Comparison of ENCODE assay signal across 8 mouse cellular contexts in genomic region chr5:140768333-140768732, GRCm38 (mm10). TPM values are rescaled to one million over a fixed set of nuclear protein-coding genes. Genes with fewer than 3 reads are reported as not detected.
DNase-seq lines count a peak whose midpoint lies in the region; ATAC-seq and TF ChIP-seq lines count a peak whose summit lies in the region.

No protein-coding gene starts in this region.

- 84% methylated on average over 5 of the region's 5 CpGs for WGBS in embryonic facial prominence, embryonic 13.5 days
- 44% methylated on average over 5 of the region's 5 CpGs for WGBS in hindbrain, embryonic 16.5 days
- 53% methylated on average over 5 of the region's 5 CpGs for WGBS in liver, embryonic 11.5 days
- whole genome bisulfite sequencing in olfactory bulb, adult 2 months: 50% methylated on average over 5 of the region's 5 CpGs

- no peaks in the 10 kb centered on the region for H3K27me3 ChIP-seq in embryonic facial prominence, embryonic 13.5 days
- no peaks in the 10 kb centered on the region for H3K27me3 ChIP-seq in hindbrain, embryonic 16.5 days (replicated peaks; ENCODE audit: control insufficient read depth, insufficient read depth, low read length)
- H3K27me3 ChIP-seq in liver, embryonic 11.5 days (replicated peaks; ENCODE audit: control insufficient read depth, insufficient read depth, low read length): no peaks in the 10 kb centered on the region

- no peak overlapping the region for H3K4me3 ChIP-seq in embryonic facial prominence, embryonic 13.5 days
- H3K4me3 ChIP-seq in hindbrain, embryonic 16.5 days (ENCODE audit: low read length): no peak overlapping the region
- no peak overlapping the region for H3K4me3 ChIP-seq in liver, embryonic 11.5 days (ENCODE audit: low read depth, low read length)
- no peak overlapping the region for H3K4me3 ChIP-seq in olfactory bulb, adult 2 months (ENCODE audit: insufficient read depth, low read depth, low read length)

- H3K36me3 ChIP-seq in embryonic facial prominence, embryonic 13.5 days: peaks cover 19% of the 10 kb centered on the region
- no peaks in the 10 kb centered on the region for H3K36me3 ChIP-seq in hindbrain, embryonic 16.5 days (ENCODE audit: control insufficient read depth, insufficient read depth, low read length)
- peaks cover 2% of the 10 kb centered on the region; the same call in 1 of the 2 replicates for H3K36me3 ChIP-seq in liver, embryonic 11.5 days (ENCODE audit: control insufficient read depth, insufficient read depth, low read length)

- H3K9ac ChIP-seq in embryonic facial prominence, embryonic 13.5 days: peak overlapping the region; percentile 49; the same call in 1 of the 2 replicates
- H3K9ac ChIP-seq in hindbrain, embryonic 16.5 days (ENCODE audit: low read depth, low read length): no peak overlapping the region; the same call in 1 of the 2 replicates
- H3K9ac ChIP-seq in liver, embryonic 11.5 days (ENCODE audit: low read depth, low read length): no peak overlapping the region

- no peak overlapping the region for H3K4me2 ChIP-seq in embryonic facial prominence, embryonic 13.5 days
- H3K4me2 ChIP-seq in hindbrain, embryonic 16.5 days (ENCODE audit: low read length): no peak overlapping the region
- no peak overlapping the region for H3K4me2 ChIP-seq in liver, embryonic 11.5 days

- peak; percentile 89 for DNase-seq in 3T3-L1 (ENCODE audit: low read depth, low spot score)
- DNase-seq in MN1 (ENCODE audit: low spot score): peak; percentile 74
- DNase-seq in liver, embryonic 11.5 days (ENCODE audit: low spot score): no peak
- no peak for DNase-seq in gastrocnemius, adult 8-10 months (ENCODE audit: low spot score in 2 of 2)
- no peak for DNase-seq in ovary, adult 18-20 months (ENCODE audit: low spot score)

- H3K4me1 ChIP-seq in embryonic facial prominence, embryonic 13.5 days: peaks cover 43% of the 10 kb centered on the region
- H3K4me1 ChIP-seq in hindbrain, embryonic 16.5 days (ENCODE audit: control insufficient read depth, insufficient read depth, low read depth, low read length): peaks cover 27% of the 10 kb centered on the region
- peaks cover 31% of the 10 kb centered on the region for H3K4me1 ChIP-seq in liver, embryonic 11.5 days (replicated peaks; ENCODE audit: control insufficient read depth, insufficient read depth, low read length)
- H3K4me1 ChIP-seq in olfactory bulb, adult 2 months (ENCODE audit: control insufficient read depth, insufficient read depth, low read length): peaks cover 45% of the 10 kb centered on the region

- peak overlapping the region; percentile 82 for H3K27ac ChIP-seq in embryonic facial prominence, embryonic 13.5 days
- peak overlapping the region; percentile 84 for H3K27ac ChIP-seq in hindbrain, embryonic 16.5 days (ENCODE audit: low read depth, low read length)
- peak overlapping the region; percentile 52 for H3K27ac ChIP-seq in liver, embryonic 11.5 days (ENCODE audit: low read depth, low read length)
- H3K27ac ChIP-seq in olfactory bulb, adult 2 months (ENCODE audit: insufficient read depth, low read depth, low read length): peak overlapping the region; percentile 59

- no peak for TF ChIP-seq CTCF in olfactory bulb, adult 2 months (IDR thresholded peaks at IDR 0.05; ENCODE audit: insufficient read depth, low read depth, low read length)

- H3K9me3 ChIP-seq in embryonic facial prominence, embryonic 13.5 days: no peaks in the 10 kb centered on the region
- no peaks in the 10 kb centered on the region for H3K9me3 ChIP-seq in hindbrain, embryonic 16.5 days (ENCODE audit: control insufficient read depth, low read length)
- H3K9me3 ChIP-seq in liver, embryonic 11.5 days (ENCODE audit: control insufficient read depth, low read length): no peaks in the 10 kb centered on the region

- no peak for ATAC-seq in embryonic facial prominence, embryonic 13.5 days (ENCODE audit: insufficient number of reproducible peaks, insufficient read depth, low FRiP score, low TSS enrichment, low read depth)
- ATAC-seq in hindbrain, embryonic 16.5 days: peak; percentile 50; the same call in 1 of the 2 replicates
- ATAC-seq in liver, embryonic 11.5 days (replicated peaks; ENCODE audit: low FRiP score): no peak

- no peak for TF ChIP-seq POLR2A in olfactory bulb, adult 2 months (IDR thresholded peaks at IDR 0.05; ENCODE audit: insufficient read depth, low read depth, low read length)

RNA-seq across cellular contexts. Expression of gene Amz1, which starts 44.4 kb away (rescaled TPM):
- 0.63 and 0.83 TPM in 2 replicates for polyA plus RNA-seq in embryonic facial prominence, embryonic 13.5 days (2015; fragmentation: Nextera tagmentation; extraction: Ambion mirVana)
- polyA plus RNA-seq in hindbrain, embryonic 16.5 days (2015; fragmentation: Nextera tagmentation; extraction: Ambion mirVana): 6.3 and 6.6 TPM in 2 replicates
- 1.2 and 2.0 TPM in 2 replicates for polyA plus RNA-seq in liver, embryonic 11.5 days (2014; fragmentation: Nextera tagmentation; extraction: Ambion mirVana)
- polyA plus RNA-seq in olfactory bulb, adult 2 months (2012; ENCODE audit: insufficient read depth, insufficient read length, low replicate concordance, missing spikeins): not detected in 2 replicates
- total RNA-seq in gastrocnemius, adult 8-10 months (2022): under 1 TPM in 3 of 4 experiments, not detected in 1; 0.12 to 0.18 (median 0.17) TPM

Comparison
In these comparisons a context has a peak if more than half of its experiments do, and no peak if none do; other contexts are left out.
1. DNase-seq: peak in 3T3-L1 (single experiment) and MN1 (single experiment); none in liver, embryonic 11.5 days (single experiment), gastrocnemius, adult 8-10 months (0 of 2) and ovary, adult 18-20 months (single experiment).
2. Peak in every context shown above with its lines, with median percentiles within 50 percentile points of each other: H3K27ac ChIP-seq.